Mouse (Mus musculus) intestine, embryonic 15.5 days (tissue): ENCODE data around the gene Prss57. TPM values are rescaled to one million over a fixed set of nuclear protein-coding genes. Genes with fewer than 3 reads are reported as not detected.
A peak's percentile ranks its signal among the peaks of the same experiment; 100 is the strongest.

Experiments used
- ATAC-seq: fragments of 200-750 bp; cut with Nextera tagmentation; 2 replicates; pipeline ENCODE4 v1.8.0; 2017; ENCODE audit warnings: moderate TSS enrichment, moderate library complexity
- H3K27ac ChIP-seq: fragments of 300-500 bp; sonication (generic); 2 replicates; pipeline ENCODE4 v1.5.1; 2015; ENCODE audit warnings: mild to moderate bottlenecking, inconsistent platforms
- H3K27me3 ChIP-seq: fragments of 300-500 bp; sonication (generic); replicated peaks from 2 replicates; pipeline ENCODE4 v1.6.1; 2015; ENCODE audit warnings: inconsistent platforms
- H3K36me3 ChIP-seq: fragments of 300-500 bp; sonication (generic); 2 replicates; pipeline ENCODE4 v1.6.1; 2015; ENCODE audit warnings: inconsistent platforms
- H3K4me1 ChIP-seq: fragments of 300-500 bp; sonication (generic); replicated peaks from 2 replicates; pipeline ENCODE4 v1.6.1; 2015; ENCODE audit warnings: inconsistent platforms
- H3K4me2 ChIP-seq: fragments of 300-500 bp; sonication (generic); replicated peaks from 2 replicates; pipeline ENCODE4 v1.6.1; 2015; ENCODE audit warnings: mild to moderate bottlenecking, inconsistent platforms
- H3K4me3 ChIP-seq: fragments of 300-500 bp; sonication (generic); replicated peaks from 2 replicates; pipeline ENCODE4 v1.5.1; 2015; ENCODE audit warnings: inconsistent platforms
- H3K9ac ChIP-seq: fragments of 300-500 bp; sonication (generic); 2 replicates; pipeline ENCODE4 v1.6.1; 2015; ENCODE audit warnings: inconsistent platforms
- H3K9me3 ChIP-seq: fragments of 300-500 bp; sonication (generic); 2 replicates; pipeline ENCODE4 v1.6.1; 2016; ENCODE audit warnings: inconsistent platforms
- WGBS: fragments of 180-500 bp; shearing (Covaris S2); methylation state at CpG from one replicate; pipeline ENCODE4 v1.1.7; 2015; 5-methylcytosine and 5-hydroxymethylcytosine counted together
- polyA plus RNA-seq: library from polyadenylated mRNA; unstranded; fragments of >200 nt; fragmentation: Nextera tagmentation; extraction: Ambion mirVana; gene quantifications from 2 replicates; pipeline ENCODE4 v1.2.1, GENCODE M21; 2015

The Prss57 gene
- polyA plus RNA-seq, 1 experiment from 2014 or later: not detected

GRCm38 (mm10) chr10:79806331-79806730, 15.6 kb upstream of the Prss57 start:
- H3K9ac ChIP-seq: no peak overlapping the region
- no peak overlapping the region for H3K4me2 ChIP-seq
- no peaks in the 10 kb centered on the region for H3K9me3 ChIP-seq
- WGBS: 92% methylated on average over 9 of the region's 9 CpGs
- H3K4me1 ChIP-seq: peaks cover 46% of the 10 kb centered on the region
- no peak overlapping the region for H3K4me3 ChIP-seq
- 0 out of 2 replicates have a peak, but pooled peaks cover 4% of the 10 kb centered on the region for H3K36me3 ChIP-seq
- H3K27me3 ChIP-seq: no peaks in the 10 kb centered on the region
- no peak for ATAC-seq
- H3K27ac ChIP-seq: no peak overlapping the region

- peaks cover 46% of the 10 kb centered on the region for H3K4me1 ChIP-seq
- H3K4me2 ChIP-seq: no peak overlapping the region
- no peaks in the 10 kb centered on the region for H3K27me3 ChIP-seq
- ATAC-seq: no peak
- H3K9me3 ChIP-seq: no peaks in the 10 kb centered on the region
- no peak overlapping the region for H3K4me3 ChIP-seq
- no peak overlapping the region for H3K9ac ChIP-seq
- 0 out of 2 replicates have a peak, but pooled peaks cover 4% of the 10 kb centered on the region for H3K36me3 ChIP-seq
- 51% methylated on average over 11 of the region's 11 CpGs for WGBS
- H3K27ac ChIP-seq: no peak overlapping the region
Measured at GRCm38 (mm10) chr10:79805636-79806035, 14.9 kb upstream of the Prss57 start.

- no peak overlapping the region for H3K27ac ChIP-seq
- H3K9me3 ChIP-seq: no peaks in the 10 kb centered on the region
- no peak overlapping the region for H3K4me3 ChIP-seq
- H3K27me3 ChIP-seq: no peaks in the 10 kb centered on the region
- H3K4me2 ChIP-seq: peak overlapping the region; percentile 20; the same call in 1 of the 2 replicates
- 26% methylated on average over 29 of the region's 29 CpGs for WGBS
- H3K9ac ChIP-seq: no peak overlapping the region
- H3K36me3 ChIP-seq: no peaks in the 10 kb centered on the region
- peaks cover 46% of the 10 kb centered on the region for H3K4me1 ChIP-seq
- peak; percentile 55 for ATAC-seq
Measured at GRCm38 (mm10) chr10:79803716-79804323, 13.1 kb upstream of the Prss57 start.

DNA sequence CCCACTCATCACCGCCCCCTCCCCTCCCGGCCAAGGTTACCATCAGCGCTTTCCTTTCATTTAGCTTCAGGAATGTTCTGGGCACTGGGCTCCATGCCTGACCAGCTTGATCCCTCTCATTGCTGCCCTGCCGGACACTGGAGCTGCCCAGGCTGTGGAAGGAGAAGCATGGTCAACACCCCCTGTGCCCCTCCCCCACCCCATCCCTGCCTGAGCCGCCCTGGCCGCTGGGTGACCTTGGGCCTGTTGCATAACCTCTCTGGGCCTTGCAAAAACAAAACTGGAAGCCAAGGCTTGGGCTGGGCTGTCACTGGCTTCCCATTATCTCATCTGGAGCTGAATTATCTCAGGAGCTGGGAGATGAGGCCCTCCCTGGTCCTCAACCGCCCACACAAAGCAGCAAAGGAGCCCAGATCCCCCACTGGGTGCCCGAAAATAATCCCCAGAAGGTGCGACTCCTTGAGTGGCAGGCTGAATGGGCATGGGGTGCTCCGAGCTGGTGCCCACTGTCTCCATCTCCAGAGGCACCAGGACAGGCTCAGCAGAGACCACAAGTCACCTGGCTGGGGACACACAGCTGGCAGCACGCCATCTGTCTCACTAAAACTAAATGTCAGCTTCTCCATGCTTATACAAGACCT, 11.7 kb upstream of the Prss57 start:
- Histone ChIP-seq H3K36me3 (no peaks in the 10 kb centered on the region), H3K9ac (no peak overlapping the region), H3K27ac (no peak overlapping the region), H3K4me3 (no peak overlapping the region), H3K27me3 (no peaks in the 10 kb centered on the region), H3K4me2 (0 out of 2 replicates have a peak overlapping the region, but pooled peaks have one; percentile 12), H3K9me3 (no peaks in the 10 kb centered on the region), H3K4me1 (peaks cover 48% of the 10 kb centered on the region)
- WGBS: 46% methylated on average over 11 of the region's 11 CpGs
- 0 out of 2 replicates have a peak, but pooled peaks have one; percentile 13 for ATAC-seq

DNA sequence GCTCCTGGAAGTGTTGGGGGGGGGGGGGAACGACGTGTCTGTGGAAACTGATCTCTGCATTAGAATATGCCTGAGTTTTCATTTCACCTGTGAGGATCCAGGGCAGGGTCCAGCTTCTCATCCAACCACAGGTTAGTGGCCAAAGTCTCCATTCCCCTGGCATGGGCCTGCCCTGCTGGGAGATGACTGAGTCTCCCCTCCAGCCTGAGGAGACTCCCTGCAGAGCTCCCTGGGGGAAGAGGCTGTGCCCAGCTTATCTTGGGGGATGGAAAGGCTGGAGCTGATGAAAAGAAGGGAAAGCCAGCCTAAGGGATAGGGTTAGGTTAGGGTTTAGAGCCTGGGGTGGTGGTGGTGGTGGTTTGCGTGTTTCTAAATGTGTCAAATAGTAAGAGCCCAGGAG, 11.1 kb upstream of the Prss57 start:
- no peak overlapping the region for H3K4me2 ChIP-seq
- whole genome bisulfite sequencing: 55% methylated on average over 3 of the region's 3 CpGs
- H3K4me1 ChIP-seq: peaks cover 50% of the 10 kb centered on the region
- H3K9ac ChIP-seq: no peak overlapping the region
- H3K4me3 ChIP-seq: no peak overlapping the region
- no peaks in the 10 kb centered on the region for H3K27me3 ChIP-seq
- ATAC-seq: no peak
- H3K27ac ChIP-seq: no peak overlapping the region
- no peaks in the 10 kb centered on the region for H3K9me3 ChIP-seq
- H3K36me3 ChIP-seq: no peaks in the 10 kb centered on the region

GRCm38 (mm10) chr10:79800508-79800907, 9.7 kb upstream of the Prss57 start:
- H3K4me3 ChIP-seq: no peak overlapping the region
- peaks cover 36% of the 10 kb centered on the region for H3K4me1 ChIP-seq
- H3K9ac ChIP-seq: no peak overlapping the region
- no peak for ATAC-seq
- no peak overlapping the region for H3K4me2 ChIP-seq
- H3K9me3 ChIP-seq: no peaks in the 10 kb centered on the region
- no peaks in the 10 kb centered on the region for H3K27me3 ChIP-seq
- no peaks in the 10 kb centered on the region for H3K36me3 ChIP-seq
- no peak overlapping the region for H3K27ac ChIP-seq
- 79% methylated on average over 11 of the region's 11 CpGs for WGBS

GRCm38 (mm10) chr10:79798289-79798928, 7.6 kb upstream of the Prss57 start:
- 87% methylated on average over 12 of the region's 12 CpGs for WGBS
- ATAC-seq: 0 out of 2 replicates have a peak, but pooled peaks have one; percentile 7
- peaks cover 37% of the 10 kb centered on the region for H3K4me1 ChIP-seq
- H3K4me3 ChIP-seq: no peak overlapping the region
- H3K4me2 ChIP-seq: no peak overlapping the region
- H3K9me3 ChIP-seq: no peaks in the 10 kb centered on the region
- no peaks in the 10 kb centered on the region for H3K27me3 ChIP-seq
- H3K27ac ChIP-seq: no peak overlapping the region
- H3K36me3 ChIP-seq: no peaks in the 10 kb centered on the region
- H3K9ac ChIP-seq: no peak overlapping the region

GRCm38 (mm10) chr10:79797326-79797725, 6.6 kb upstream of the Prss57 start:
- Histone ChIP-seq H3K4me3 (no peak overlapping the region), H3K9ac (no peak overlapping the region), H3K27ac (no peak overlapping the region), H3K27me3 (no peaks in the 10 kb centered on the region), H3K4me1 (peaks cover 30% of the 10 kb centered on the region), H3K9me3 (no peaks in the 10 kb centered on the region), H3K4me2 (no peak overlapping the region), H3K36me3 (no peaks in the 10 kb centered on the region)
- 44% methylated on average over 15 of the region's 15 CpGs for WGBS
- no peak for ATAC-seq

DNA sequence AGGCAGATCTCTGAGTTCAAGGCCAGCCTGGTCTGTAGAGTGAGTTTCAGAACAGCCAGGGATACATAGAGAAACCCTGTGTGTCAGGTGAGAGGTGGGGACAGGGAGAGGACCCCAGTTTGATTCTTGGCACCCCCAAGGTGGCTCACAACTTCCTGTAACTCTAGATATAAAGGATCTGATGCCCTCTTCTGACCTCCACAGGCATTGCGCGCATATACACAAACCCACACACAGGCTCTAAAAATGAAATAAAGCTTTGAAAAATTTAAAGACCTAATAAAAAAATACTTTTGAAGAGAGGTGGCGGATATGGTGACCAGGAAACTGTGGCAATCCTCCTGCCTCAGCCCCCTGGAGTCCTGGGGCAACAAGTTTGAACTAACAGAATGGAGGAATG, 5.1 kb upstream of the Prss57 start:
- no peak overlapping the region for H3K9ac ChIP-seq
- H3K9me3 ChIP-seq: no peaks in the 10 kb centered on the region
- no peaks in the 10 kb centered on the region for H3K27me3 ChIP-seq
- no peak overlapping the region for H3K27ac ChIP-seq
- H3K4me3 ChIP-seq: no peak overlapping the region
- WGBS: 98% methylated on average over 3 of the region's 3 CpGs
- no peak for ATAC-seq
- no peak overlapping the region for H3K4me2 ChIP-seq
- no peaks in the 10 kb centered on the region for H3K36me3 ChIP-seq
- H3K4me1 ChIP-seq: peaks cover 24% of the 10 kb centered on the region

GRCm38 (mm10) chr10:79794491-79794931, 3.8 kb upstream of the Prss57 start:
- peaks cover 24% of the 10 kb centered on the region for H3K4me1 ChIP-seq
- peak overlapping the region; percentile 63 for H3K27ac ChIP-seq
- WGBS: 16% methylated on average over 10 of the region's 10 CpGs
- peak overlapping the region; percentile 68 for H3K9ac ChIP-seq
- no peaks in the 10 kb centered on the region for H3K9me3 ChIP-seq
- peak; percentile 36; the same call in 1 of the 2 replicates for ATAC-seq
- no peaks in the 10 kb centered on the region for H3K36me3 ChIP-seq
- H3K4me3 ChIP-seq: peak overlapping the region; percentile 66
- peak overlapping the region; percentile 86 for H3K4me2 ChIP-seq
- H3K27me3 ChIP-seq: no peaks in the 10 kb centered on the region

- Histone ChIP-seq H3K36me3 (no peaks in the 10 kb centered on the region), H3K4me1 (peaks cover 24% of the 10 kb centered on the region), H3K27ac (peak overlapping the region; percentile 63), H3K9ac (peak overlapping the region; percentile 68), H3K4me2 (peak overlapping the region; percentile 86), H3K4me3 (peak overlapping the region; percentile 66), H3K27me3 (no peaks in the 10 kb centered on the region), H3K9me3 (no peaks in the 10 kb centered on the region)
- peak; percentile 15; the same call in 1 of the 2 replicates for ATAC-seq
- WGBS: 3% methylated on average over 38 of the region's 38 CpGs
Measured at GRCm38 (mm10) chr10:79793738-79794490, 3.2 kb upstream of the Prss57 start.
